Mouse (Mus musculus): ENCODE results near the gene Rhou.

Gene Rhou

GRCm38 (mm10) chr8:123692165-123692962 is 38.6 kb downstream of the Rhou start:
- in situ Hi-C loops (cut with MboI, MseI) = loop anchor here (5.0 kb wide), 1 partner anchor 75 kb away; no protein-coding TSS in a partner anchor

DNA sequence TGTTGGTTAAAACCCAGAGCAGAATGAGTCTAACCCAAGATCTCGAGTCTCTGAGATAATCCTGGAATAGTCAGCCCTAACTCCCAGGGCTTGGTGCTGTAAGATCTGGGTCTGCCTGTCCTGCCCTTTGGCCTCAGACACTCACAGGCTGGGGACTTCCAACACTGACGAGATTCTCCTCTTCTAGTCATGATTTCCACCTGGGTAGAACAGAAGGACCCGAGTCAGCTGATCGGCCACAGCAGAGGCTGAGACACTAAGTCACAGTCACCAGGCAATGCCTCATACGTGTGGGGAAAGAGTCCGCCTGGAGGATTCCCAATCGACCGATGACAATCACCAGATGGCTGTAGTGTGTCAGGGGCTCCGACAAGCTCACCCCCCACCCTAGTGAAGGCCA is 42.4 kb downstream of the Rhou start:
- in situ Hi-C loops (cut with MboI, MseI) = no loop called here

DNA sequence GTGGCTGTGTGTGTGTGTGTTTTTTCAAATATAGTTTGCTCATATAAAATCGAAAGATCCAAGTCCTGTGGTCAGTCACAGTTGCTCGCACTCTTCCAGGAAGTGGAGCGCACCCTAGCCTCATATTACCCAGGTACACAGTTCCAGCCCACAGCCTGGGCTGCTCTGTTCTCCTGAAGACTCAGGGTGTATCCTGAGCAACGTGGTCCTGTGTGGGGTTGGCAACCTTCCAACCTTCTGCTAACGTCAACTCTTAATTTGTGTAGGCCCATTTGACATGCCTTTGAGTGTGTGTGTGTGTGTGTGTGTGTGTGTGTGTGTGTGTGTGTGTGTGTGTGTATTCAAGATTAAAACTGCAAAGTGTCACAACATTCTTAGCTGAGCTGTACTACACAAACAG is 43.6 kb downstream of the Rhou start:
- in situ Hi-C loops (cut with MboI, MseI) = no loop called here

DNA sequence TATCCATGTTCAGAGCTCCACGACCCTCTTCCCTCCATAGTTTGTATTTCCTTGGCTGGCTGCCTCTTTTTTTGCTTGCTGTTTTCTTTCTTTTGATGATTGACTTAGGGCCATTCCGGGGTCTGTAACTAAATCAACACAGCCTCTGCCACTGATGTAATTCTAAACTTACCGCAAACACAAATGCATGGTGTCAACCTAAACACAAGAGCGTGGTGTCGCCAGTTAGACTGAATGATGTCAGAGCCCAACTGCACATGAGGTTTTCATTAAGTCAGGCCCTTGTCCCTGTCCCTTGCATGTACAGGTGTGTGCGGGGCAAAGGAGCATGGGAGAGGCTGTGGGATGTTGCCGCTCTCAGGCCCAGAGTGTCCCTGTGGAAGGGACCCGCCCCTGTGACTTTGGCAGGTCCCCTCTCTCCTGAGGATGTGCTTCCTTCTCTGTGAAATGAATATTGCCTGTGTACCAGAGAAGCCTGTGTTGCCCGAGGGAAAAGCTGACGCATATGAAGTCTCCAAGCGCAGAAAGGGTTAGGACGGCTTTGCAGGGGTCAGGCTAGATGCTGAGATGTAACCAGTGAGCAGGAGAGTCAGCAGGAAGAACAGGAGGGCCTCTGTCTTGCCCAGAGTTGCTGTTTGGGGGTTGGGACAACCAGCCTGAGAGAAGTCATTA is 46.8 kb downstream of the Rhou start:
- in situ Hi-C loops (cut with MboI, MseI) = no loop called here

DNA sequence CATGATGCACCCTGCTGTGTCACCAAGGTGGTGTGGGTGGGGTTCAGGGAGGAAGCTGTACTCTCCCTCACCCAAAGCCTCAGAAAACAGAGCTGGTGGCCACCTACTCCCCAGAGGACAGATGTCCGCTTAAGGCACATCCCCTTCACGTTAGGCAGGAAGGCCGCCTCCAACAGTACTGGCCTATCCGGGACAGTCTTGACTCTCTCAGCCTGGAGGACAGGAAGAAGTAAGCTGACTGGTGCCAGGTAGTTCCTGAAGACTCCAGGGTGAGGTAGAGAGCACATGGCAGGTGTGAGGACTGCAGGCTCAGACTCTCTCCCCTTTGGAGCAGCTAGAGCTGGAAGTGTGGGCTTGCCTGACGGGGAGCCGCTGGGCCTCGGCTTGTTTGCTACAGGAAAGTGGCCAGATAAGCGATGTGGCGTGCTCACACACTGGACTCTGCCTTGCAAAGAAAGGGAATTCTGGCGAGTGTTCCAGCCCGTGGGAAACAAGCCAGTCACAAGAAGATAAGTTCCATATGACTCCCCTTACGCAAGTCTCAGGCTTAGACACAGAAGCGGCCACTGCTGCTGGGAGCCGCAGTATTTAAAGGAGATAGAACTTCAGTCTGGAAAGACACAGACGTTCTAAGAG is 48.3 kb downstream of the Rhou start:
- in situ Hi-C loops (cut with MboI, MseI) = no loop called here

GRCm38 (mm10) chr8:123705376-123705775 is 51.6 kb downstream of the Rhou start:
- in situ Hi-C loops (cut with MboI, MseI) = no loop called here

GRCm38 (mm10) chr8:123707137-123707536 is 53.4 kb downstream of the Rhou start:
- in situ Hi-C loops (cut with MboI, MseI) = no loop called here

GRCm38 (mm10) chr8:123708729-123709128 is 55.0 kb downstream of the Rhou start:
- in situ Hi-C loops (cut with MboI, MseI) = no loop called here

DNA sequence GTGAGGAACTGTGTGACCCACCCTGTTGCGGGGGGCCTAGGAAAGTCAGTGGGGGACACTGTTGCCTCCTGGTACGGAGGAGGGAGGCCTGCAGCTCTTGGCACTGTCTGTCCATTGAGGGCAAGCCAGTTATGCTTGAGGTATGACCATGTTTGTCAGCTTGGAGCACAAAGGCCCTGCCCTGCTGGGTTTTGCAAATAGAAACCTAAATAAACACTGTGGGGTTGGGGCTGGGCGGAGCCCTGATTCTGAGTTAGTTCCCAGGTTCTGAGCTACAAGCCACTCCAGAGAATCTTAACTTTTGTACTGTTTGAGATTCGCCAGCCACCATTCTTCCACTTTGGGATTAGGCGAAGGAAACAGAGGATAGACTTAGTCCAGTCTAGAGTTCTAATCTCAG is 56.6 kb downstream of the Rhou start:
- in situ Hi-C loops (cut with MboI, MseI) = no loop called here
